Mouse (Mus musculus) stomach, embryonic 15.5 days (tissue): ENCODE measurements around the gene Gcn1l1. TPM values are rescaled to one million over a fixed set of nuclear protein-coding genes. Genes with fewer than 3 reads are reported as not detected.
A peak's percentile ranks its signal among the peaks of the same experiment; 100 is the strongest.

Experiments
- ATAC-seq: fragments of 200-750 bp; cut with Nextera tagmentation; 2 replicates; pipeline ENCODE4 v1.8.0; 2017; ENCODE audit warnings: low read depth, moderate number of reproducible peaks, moderate TSS enrichment; ENCODE audit not compliant: insufficient read depth, low FRiP score
- H3K27ac ChIP-seq: fragments of 300-500 bp; sonication (generic); 2 replicates; pipeline ENCODE4 v1.5.1; 2015; ENCODE audit warnings: mild to moderate bottlenecking, inconsistent platforms
- H3K27me3 ChIP-seq: fragments of 300-500 bp; sonication (generic); replicated peaks from 2 replicates; pipeline ENCODE4 v1.6.1; 2015; ENCODE audit warnings: inconsistent platforms
- H3K36me3 ChIP-seq: fragments of 300-500 bp; sonication (generic); 2 replicates; pipeline ENCODE4 v1.6.1; 2015; ENCODE audit warnings: inconsistent platforms
- H3K4me1 ChIP-seq: fragments of 300-500 bp; sonication (generic); 2 replicates; pipeline ENCODE4 v1.6.1; 2015; ENCODE audit warnings: inconsistent platforms
- H3K4me2 ChIP-seq: fragments of 300-500 bp; sonication (generic); 2 replicates; pipeline ENCODE4 v1.6.1; 2015; ENCODE audit warnings: mild to moderate bottlenecking, inconsistent platforms
- H3K4me3 ChIP-seq: fragments of 300-500 bp; sonication (generic); replicated peaks from 2 replicates; pipeline ENCODE4 v1.5.1; 2015; ENCODE audit warnings: inconsistent platforms
- H3K9ac ChIP-seq: fragments of 300-500 bp; sonication (generic); 2 replicates; pipeline ENCODE4 v1.6.1; 2015; ENCODE audit warnings: inconsistent platforms
- H3K9me3 ChIP-seq: fragments of 300-500 bp; sonication (generic); 2 replicates; pipeline ENCODE4 v1.6.1; 2016; ENCODE audit warnings: inconsistent platforms
- WGBS: fragments of 180-500 bp; shearing (Covaris S2); methylation state at CpG from one replicate; pipeline ENCODE4 v1.1.7; 2015; 5-methylcytosine and 5-hydroxymethylcytosine counted together
- microRNA-seq: library from miRNA; unstranded; fragments of <30 nt; microRNA quantifications from one replicate; pipeline ENCODE4, GENCODE M21; 2016
- polyA plus RNA-seq: library from polyadenylated mRNA; unstranded; fragments of >200 nt; fragmentation: Nextera tagmentation; extraction: Ambion mirVana; gene quantifications from 2 replicates; pipeline ENCODE4 v1.2.1, GENCODE M21; 2015

Gcn1l1 gene
- polyA plus RNA-seq, 1 experiment from 2014 or later: 34.9 TPM

- Histone ChIP-seq H3K4me3 (no peak overlapping the region), H3K9ac (no peak overlapping the region), H3K4me1 (0 out of 2 replicates have a peak, but pooled peaks cover 7% of the 10 kb centered on the region), H3K27ac (no peak overlapping the region), H3K36me3 (no peaks in the 10 kb centered on the region), H3K4me2 (no peak overlapping the region), H3K9me3 (no peaks in the 10 kb centered on the region), H3K27me3 (no peaks in the 10 kb centered on the region)
- WGBS: 42% methylated on average over 2 of the region's 2 CpGs
- ATAC-seq: peak; percentile 47; the same call in 1 of the 2 replicates
Measured at GRCm38 (mm10) chr5:115670406-115670805, 105.4 kb downstream of the Gcn1l1 start.

DNA sequence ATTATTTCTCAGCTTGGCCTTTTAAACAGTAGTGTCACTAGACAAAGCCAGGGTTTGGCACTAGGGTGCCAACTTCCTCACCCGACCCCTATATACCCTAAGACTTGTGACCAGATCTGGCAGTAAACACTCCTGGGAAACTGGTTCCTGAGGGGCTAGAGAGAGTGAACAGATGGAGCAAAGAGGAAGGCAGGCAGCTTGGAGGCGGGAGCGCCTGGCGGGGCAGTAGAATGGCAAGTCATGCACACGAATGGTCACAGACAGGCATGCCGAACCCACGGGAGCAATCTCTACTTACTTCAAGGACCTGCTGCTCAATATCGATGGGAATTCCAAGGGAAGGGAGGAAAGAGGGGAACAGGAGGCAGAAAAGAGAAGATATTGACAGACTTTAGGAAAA, 106.8 kb downstream of the Gcn1l1 start:
- Histone ChIP-seq H3K9ac (no peak overlapping the region), H3K27me3 (no peaks in the 10 kb centered on the region), H3K4me1 (0 out of 2 replicates have a peak, but pooled peaks cover 4% of the 10 kb centered on the region), H3K4me2 (no peak overlapping the region), H3K9me3 (no peaks in the 10 kb centered on the region), H3K27ac (no peak overlapping the region), H3K36me3 (no peaks in the 10 kb centered on the region), H3K4me3 (no peak overlapping the region)
- no peak for ATAC-seq
- 77% methylated on average over 8 of the region's 8 CpGs for WGBS

Small RNAs within 50 kb of the gene (microRNA-seq; reads per million reads assigned to microRNA genes)
- gene Mir7029 (not detected), gene Mir7030 (not detected)

Other genes starting within 250 kb of the Gcn1l1 start
- 233 and 262 TPM in 2 replicates for gene Srsf9, start 238.1 kb upstream of the Gcn1l1 start, polyA plus RNA-seq
- gene Gatc, start 224.1 kb upstream of the Gcn1l1 start, polyA plus RNA-seq: 23.0 and 26.6 TPM in 2 replicates
- 52.0 and 58.1 TPM in 2 replicates for gene Triap1, start 224.0 kb upstream of the Gcn1l1 start, polyA plus RNA-seq
- 1,002 and 1,095 TPM in 2 replicates for gene Cox6a1, start 216.3 kb upstream of the Gcn1l1 start, polyA plus RNA-seq
- gene Msi1, start 135.7 kb upstream of the Gcn1l1 start, polyA plus RNA-seq: 8.0 and 8.3 TPM in 2 replicates
- 12.0 and 15.4 TPM in 2 replicates for gene Pla2g1b, start 99.0 kb upstream of the Gcn1l1 start, polyA plus RNA-seq
- gene Sirt4, start 80.5 kb upstream of the Gcn1l1 start, polyA plus RNA-seq: 21.7 and 26.6 TPM in 2 replicates
- 37.0 and 43.0 TPM in 2 replicates for gene Pxn, start 58.6 kb upstream of the Gcn1l1 start, polyA plus RNA-seq
- 1,425 and 1,562 TPM in 2 replicates for gene Rplp0, start 5.8 kb upstream of the Gcn1l1 start, polyA plus RNA-seq
- 16.3 and 16.7 TPM in 2 replicates for gene Rab35, start 66.7 kb downstream of the Gcn1l1 start, polyA plus RNA-seq
- 10.9 and 11.1 TPM in 2 replicates for gene Bicdl1, start 166.4 kb downstream of the Gcn1l1 start, polyA plus RNA-seq